Mouse (Mus musculus): ENCODE measurements around the gene Mapk10.

Mapk10 gene

GRCm38 (mm10) chr5:103164022-103164421 is 47.1 kb downstream of the Mapk10 start:
- DNase-seq (ENCODE audit: low spot score), result no peak

DNA sequence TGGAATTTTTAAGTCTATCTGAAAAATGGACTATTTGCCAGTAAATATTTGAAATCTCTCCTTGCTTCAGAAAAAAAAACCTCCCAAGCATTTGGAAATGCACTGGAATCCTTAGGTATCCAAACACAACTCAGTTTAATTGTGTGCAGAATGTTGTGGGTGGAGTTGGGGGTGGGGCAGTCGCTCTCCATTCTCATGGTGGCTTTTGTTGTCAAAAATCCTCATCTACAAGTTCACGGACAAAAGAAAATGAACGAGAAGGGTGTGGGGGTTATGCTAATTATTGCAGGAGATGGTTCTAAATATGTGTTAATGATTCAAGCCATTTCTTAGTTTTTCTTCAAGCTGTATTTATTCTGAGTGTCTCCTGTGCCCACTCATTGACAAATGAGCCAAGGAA is 49.6 kb downstream of the Mapk10 start:
- DNase-seq (ENCODE audit: low spot score), result peak; percentile 54

GRCm38 (mm10) chr5:103161196-103161540 is 50.0 kb downstream of the Mapk10 start:
- peak; percentile 66 for DNase-seq (ENCODE audit: low spot score)

GRCm38 (mm10) chr5:103160314-103161195 is 50.6 kb downstream of the Mapk10 start:
- peak; percentile 58 for DNase-seq (ENCODE audit: low spot score)

DNA sequence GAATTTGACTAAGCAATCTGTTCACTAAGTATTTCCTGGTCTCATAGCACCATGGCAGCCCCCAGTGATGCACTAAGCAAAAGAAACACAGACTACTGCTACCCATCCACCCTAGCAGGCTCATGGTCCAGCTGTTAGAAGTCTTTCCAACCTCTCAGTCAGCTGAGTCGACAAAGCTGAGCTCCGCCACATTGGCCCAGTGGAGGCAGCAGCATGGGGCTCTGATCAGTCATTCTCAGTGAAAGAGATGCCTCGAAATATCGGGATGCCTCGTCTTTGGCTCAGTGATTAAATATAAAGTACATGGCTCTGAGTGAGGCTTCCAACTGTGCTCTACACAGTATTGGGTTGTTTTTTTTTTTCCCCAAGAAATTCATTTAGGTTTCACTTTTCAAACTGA is 70.2 kb downstream of the Mapk10 start:
- no peak for DNase-seq (ENCODE audit: low spot score)

DNA sequence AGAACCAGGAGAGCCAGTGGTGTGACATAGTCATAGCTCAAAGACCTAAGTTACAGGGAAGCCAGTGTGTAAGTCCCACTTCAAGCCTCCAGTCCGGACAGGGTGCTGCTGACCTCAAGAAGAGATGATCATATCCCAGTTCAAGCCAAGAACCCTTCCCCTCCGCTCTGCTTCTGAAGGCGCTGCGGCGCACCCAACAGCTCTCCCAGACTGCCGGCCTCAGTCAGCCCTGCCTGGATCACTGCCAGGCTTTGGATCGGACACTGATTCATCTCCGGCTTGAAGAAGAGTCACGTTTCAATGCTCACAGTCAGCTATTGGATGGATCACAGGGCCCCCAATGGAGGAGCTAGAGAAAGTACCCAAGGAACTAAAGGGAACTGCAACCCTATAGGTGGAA is 76.3 kb downstream of the Mapk10 start:
- DNase-seq (ENCODE audit: low spot score), result no peak

GRCm38 (mm10) chr5:103133626-103134025 is 77.5 kb downstream of the Mapk10 start:
- DNase-seq (ENCODE audit: low spot score), result no peak

- peak; percentile 11 for DNase-seq (ENCODE audit: low spot score)
Observed at GRCm38 (mm10) chr5:103132814-103133213, 78.3 kb downstream of the Mapk10 start.

DNA sequence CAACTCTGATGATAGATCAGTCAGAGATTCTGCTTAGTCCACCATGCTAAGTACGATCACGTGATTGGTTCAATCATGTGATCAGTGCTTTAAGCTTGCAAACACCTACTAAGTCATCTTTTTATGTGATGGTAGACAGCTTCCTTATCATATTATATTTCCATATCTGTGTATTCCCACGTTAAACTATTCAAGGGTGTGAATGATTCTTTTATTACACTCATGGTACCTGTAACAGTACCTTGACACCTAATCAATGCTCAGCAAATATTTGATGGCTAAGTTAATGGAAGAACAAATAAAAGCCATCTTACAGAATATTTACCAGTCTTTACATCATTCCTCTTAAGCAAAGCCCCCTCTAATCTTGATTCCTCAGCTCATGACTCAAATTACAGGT is 91.5 kb downstream of the Mapk10 start:
- DNase-seq (ENCODE audit: low spot score), result no peak

DNA sequence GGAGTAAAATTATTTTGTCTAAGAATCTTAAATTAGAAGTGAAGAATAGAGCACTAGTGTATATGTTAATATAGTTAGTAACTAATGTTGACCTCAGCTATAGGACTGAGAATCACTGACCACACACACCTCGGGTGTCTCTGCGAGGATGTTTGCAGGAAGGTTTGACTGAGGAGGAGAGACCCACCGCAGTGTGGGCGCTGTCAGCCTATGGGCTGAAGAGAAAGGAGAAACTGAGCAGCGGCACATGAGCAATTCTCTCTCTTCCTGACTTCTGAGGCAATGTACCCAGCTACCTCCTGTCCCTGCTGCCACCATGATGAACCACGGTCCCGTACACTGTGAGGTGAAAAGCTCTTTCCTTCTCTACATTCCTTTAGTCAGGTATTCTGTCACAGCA is 95.6 kb downstream of the Mapk10 start:
- DNase-seq (ENCODE audit: low spot score), result no peak

GRCm38 (mm10) chr5:103112471-103112870 is 98.7 kb downstream of the Mapk10 start:
- DNase-seq (ENCODE audit: low spot score), result no peak

DNA sequence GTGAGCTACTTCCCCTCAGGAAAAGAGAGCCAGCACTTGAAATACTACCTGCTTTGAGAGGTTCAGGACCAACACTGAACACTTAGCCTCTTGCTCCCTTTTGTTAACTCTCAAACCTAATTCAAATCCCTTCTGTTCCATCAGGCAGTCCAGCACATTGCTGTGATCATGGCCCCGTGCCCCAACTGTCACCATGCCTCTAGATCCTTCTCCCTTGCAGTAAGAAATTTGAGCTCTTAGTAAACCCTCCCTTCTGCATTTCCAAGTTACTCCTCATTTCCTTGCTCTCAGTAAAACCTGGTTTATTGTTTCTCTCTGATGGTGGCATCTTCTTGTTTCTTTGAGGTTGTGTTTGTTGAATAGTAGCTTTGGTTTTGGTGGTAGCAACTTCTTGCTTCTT is 101.7 kb downstream of the Mapk10 start:
- DNase-seq (ENCODE audit: low spot score), result no peak

DNA sequence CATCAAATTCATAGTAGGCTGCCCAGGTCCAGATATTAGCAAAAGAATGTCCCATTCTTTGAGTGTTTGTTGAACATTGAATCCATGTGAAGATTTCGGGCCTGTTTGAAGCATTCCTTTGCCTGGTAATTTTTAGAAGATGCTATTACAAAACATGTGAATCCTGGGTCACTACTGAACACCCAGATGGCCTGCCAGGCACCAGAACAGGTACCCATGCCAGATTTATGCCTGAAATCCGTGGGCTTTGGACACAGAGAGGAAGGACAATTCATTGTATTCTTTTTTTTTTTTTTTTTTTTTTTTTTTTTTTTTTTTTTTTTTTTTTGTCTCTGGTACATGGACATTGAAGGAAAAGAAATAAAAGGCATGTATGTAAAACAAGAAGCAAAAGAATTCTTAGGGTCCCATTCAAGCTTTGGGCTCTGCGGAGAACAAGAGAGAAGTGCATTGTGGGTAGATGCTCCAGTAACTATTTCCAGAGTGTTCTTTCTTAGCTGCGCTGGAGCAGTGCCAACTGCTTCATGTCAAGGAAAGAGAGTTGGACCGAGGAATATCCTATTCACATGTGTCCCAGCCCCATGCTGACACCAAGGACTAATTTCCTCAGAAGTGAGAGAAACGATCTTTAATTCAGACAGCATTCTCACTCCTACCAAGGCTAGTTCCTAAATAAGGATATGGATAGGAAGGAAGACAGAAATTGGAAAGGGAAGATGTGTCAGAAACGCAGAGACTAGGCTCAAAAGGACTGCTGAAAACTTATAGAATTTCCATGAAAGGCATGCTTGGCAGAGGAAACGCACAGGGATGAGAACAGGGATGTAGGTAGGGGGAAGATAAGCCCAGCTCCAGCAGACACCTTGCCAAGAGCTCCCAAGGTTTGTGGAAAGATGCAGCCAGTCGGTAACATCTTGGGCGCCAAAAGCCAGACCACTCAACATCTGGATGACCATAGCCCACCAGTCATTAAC is 105.4 kb downstream of the Mapk10 start:
- DNase-seq (ENCODE audit: low spot score), result no peak

DNA sequence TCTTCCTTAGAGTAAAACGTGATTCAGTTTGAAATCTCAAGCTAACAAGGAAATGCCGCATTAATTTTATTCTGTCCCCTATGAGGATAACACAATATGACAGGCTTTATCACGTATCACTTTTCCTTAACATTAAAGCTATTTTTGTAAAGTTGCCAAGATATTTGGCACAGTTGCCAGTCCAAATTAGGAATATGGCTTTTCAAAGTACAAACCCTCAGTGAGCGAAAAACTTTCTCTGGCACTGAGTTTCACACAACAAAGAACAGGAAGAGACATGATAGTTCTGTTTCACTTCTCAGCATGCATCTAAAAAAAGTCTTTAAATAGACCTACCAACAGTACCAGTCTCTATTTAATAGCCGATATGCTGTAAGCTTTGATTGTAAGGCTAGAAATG is 107.1 kb downstream of the Mapk10 start:
- no peak for DNase-seq (ENCODE audit: low spot score)

- no peak for DNase-seq (ENCODE audit: low spot score)
Observed at GRCm38 (mm10) chr5:103102876-103103393, 108.2 kb downstream of the Mapk10 start.

DNA sequence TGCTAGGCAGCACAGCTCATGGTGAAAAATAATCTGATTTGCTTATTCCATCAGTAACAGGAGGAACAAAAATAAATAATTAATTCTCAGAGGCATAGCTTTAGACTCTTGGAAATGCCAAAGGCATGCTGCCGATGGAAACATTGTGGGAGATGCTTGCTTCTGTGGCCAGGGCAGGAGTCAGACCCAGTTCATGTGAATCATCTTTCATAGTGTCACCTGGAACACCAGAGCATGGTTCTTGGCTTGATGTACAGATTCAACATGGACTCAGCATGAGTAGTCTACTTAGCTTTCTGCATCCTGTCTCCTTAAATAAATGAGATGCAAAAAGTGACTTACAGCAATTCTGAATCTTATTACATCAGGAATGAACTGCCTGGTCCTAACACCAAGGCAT is 109.0 kb downstream of the Mapk10 start:
- DNase-seq (ENCODE audit: low spot score), result no peak

GRCm38 (mm10) chr5:103094166-103094565 is 117.0 kb downstream of the Mapk10 start:
- no peak for DNase-seq (ENCODE audit: low spot score)

GRCm38 (mm10) chr5:103085844-103086243 is 125.3 kb downstream of the Mapk10 start:
- no peak for DNase-seq (ENCODE audit: low spot score)

DNA sequence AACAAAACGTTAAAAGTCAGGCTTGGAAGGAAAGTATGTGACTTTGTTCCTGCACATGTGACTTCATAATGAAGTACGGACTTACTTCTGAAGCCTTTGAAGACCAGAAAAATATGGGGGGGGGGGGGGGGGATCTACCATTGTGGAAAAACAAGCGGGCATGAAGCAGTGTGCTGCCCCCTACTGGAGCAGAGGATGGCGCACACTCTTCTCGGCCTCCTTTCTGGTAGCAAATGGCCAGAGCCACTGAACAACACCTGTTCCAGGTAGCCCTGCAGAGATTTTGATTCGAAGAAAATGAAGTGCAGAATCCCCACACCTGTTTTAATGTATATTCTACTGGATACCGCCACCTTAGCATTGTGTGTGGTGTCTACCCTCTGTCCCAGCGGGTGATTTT is 135.7 kb downstream of the Mapk10 start:
- no peak for DNase-seq (ENCODE audit: low spot score)

- peak; percentile 18 for DNase-seq (ENCODE audit: low spot score)
Observed at GRCm38 (mm10) chr5:103072200-103072825, 138.8 kb downstream of the Mapk10 start.

GRCm38 (mm10) chr5:103071006-103071612 is 140.0 kb downstream of the Mapk10 start:
- DNase-seq (ENCODE audit: low spot score), result peak; percentile 5
